ENCODE assay signal across 20 mouse cellular contexts in the genomic region with DNA sequence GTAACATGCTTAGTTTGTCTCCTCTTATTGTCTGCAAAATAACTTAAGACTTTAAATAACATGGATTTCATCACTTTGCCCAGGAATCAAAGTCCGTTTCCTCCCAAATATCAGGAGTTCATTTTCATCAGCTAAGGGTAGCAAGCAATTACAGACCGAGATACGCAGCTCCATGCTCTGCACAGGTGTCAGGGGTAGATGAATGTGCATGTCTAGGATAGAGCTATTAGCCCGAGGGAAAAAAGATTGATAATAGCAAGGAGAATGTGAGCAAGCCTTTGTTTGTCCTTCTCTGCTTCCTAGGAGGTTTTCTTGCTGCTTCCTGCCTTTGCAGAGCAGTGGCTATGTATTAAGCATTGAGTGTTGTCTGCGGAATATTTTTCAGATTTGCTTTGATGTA.
"Had no signal": no experiment of that assay in that cellular context is flagged by ENCODE, and none has a peak within 500 bp of the region (broad histone marks: within the 10 kb centered on the region; RNA-seq: fewer than 3 reads in every experiment).

No protein-coding gene starts in this region.

- H3K9ac ChIP-seq: limb, embryonic 13.5 days; liver, embryonic 14.5 days; liver, postnatal 0 days; lung, embryonic 14.5 days; midbrain, embryonic 12.5 days had no signal

- H3K4me3 ChIP-seq: layer of hippocampus, adult 2 months; limb, embryonic 10.5 days; limb, embryonic 13.5 days; midbrain, embryonic 12.5 days; myocyte had no signal

- ATAC-seq: intestine, postnatal 0 days; liver, postnatal 0 days; lung, postnatal 0 days had no signal

- H3K27ac ChIP-seq: kidney, postnatal 0 days; layer of hippocampus, adult 2 months; limb, embryonic 10.5 days; limb, embryonic 13.5 days; liver, embryonic 14.5 days; macrophage; midbrain, embryonic 12.5 days; stomach, postnatal 0 days had no signal

- H3K4me1 ChIP-seq: limb, embryonic 10.5 days; midbrain, embryonic 12.5 days had no signal

- H3K27me3 ChIP-seq: limb, embryonic 13.5 days; midbrain, embryonic 12.5 days had no signal

- H3K36me3 ChIP-seq: limb, embryonic 10.5 days; limb, embryonic 13.5 days; midbrain, embryonic 12.5 days had no signal

- H3K9me3 ChIP-seq: limb, embryonic 10.5 days; limb, embryonic 13.5 days; midbrain, embryonic 12.5 days had no signal

- DNase-seq: kidney, adult 2 months; kidney, postnatal 25 days; layer of hippocampus, adult 9-11 months; liver, postnatal 0 days; lung, embryonic 14.5 days; thymus, adult 2 months; thymus, postnatal 14 days; thymus, postnatal 4 days had no signal

- H3K4me2 ChIP-seq: limb, embryonic 13.5 days; liver, embryonic 11.5 days; lung, embryonic 14.5 days; midbrain, embryonic 12.5 days had no signal
